Comparison of ENCODE assay signal across 23 mouse cellular contexts in genomic region chr13:36679345-36679744, GRCm38 (mm10). TPM values are rescaled to one million over a fixed set of nuclear protein-coding genes. Genes with fewer than 3 reads are reported as not detected.
DNase-seq lines count a peak whose midpoint lies in the region; ATAC-seq lines count a peak whose summit lies in the region.
"Had no signal": no experiment of that assay in that cellular context is flagged by ENCODE, and none has a peak within 500 bp of the region (broad histone marks: within the 10 kb centered on the region; RNA-seq: fewer than 3 reads in every experiment).

No protein-coding gene starts in this region.

- H3K27ac ChIP-seq in midbrain, embryonic 11.5 days (ENCODE audit: low read depth, low read length), result no peak overlapping the region
- H3K27ac ChIP-seq in midbrain, embryonic 16.5 days (ENCODE audit: low read length), result no peak overlapping the region
- H3K27ac ChIP-seq: embryonic facial prominence, embryonic 10.5 days; embryonic facial prominence, embryonic 12.5 days; forebrain, embryonic 13.5 days; forebrain, embryonic 15.5 days had no signal

- peak; percentile 36 for DNase-seq in adrenal gland, adult 2 months
- DNase-seq in adrenal gland, adult 8-10 months, result no peak
- peak; percentile 15 to 24 for DNase-seq in adrenal gland, postnatal 36 days
- DNase-seq in adrenal gland, postnatal 10 days, result no peak
- DNase-seq in midbrain, embryonic 11.5 days (ENCODE audit: low spot score, missing footprints), result peak; percentile 10
- no peak for DNase-seq in right cerebral cortex, postnatal 14 days
- DNase-seq: B cell, adult 2 months; cerebellum, adult 11-12 months; cerebellum, adult 2 months; cerebellum, adult 9-10 months; cerebellum, postnatal 10 days; cerebellum, postnatal 25 days; forebrain, postnatal 0 days had no signal

- no peak overlapping the region for H3K9ac ChIP-seq in midbrain, embryonic 11.5 days (ENCODE audit: low read length)
- no peak overlapping the region for H3K9ac ChIP-seq in midbrain, embryonic 16.5 days (ENCODE audit: low read depth, low read length)
- H3K9ac ChIP-seq: embryonic facial prominence, embryonic 12.5 days; forebrain, embryonic 13.5 days; forebrain, embryonic 15.5 days; forebrain, postnatal 0 days had no signal

- H3K4me3 ChIP-seq in midbrain, embryonic 11.5 days (ENCODE audit: low read depth, low read length), result no peak overlapping the region
- no peak overlapping the region for H3K4me3 ChIP-seq in midbrain, embryonic 16.5 days (ENCODE audit: low read depth, low read length)
- H3K4me3 ChIP-seq: embryonic facial prominence, embryonic 10.5 days; embryonic facial prominence, embryonic 12.5 days; forebrain, embryonic 13.5 days; forebrain, embryonic 15.5 days had no signal

- 61% methylated on average over 1 of the region's 1 CpGs for WGBS in midbrain, embryonic 11.5 days
- WGBS in midbrain, embryonic 16.5 days, result 69% methylated on average over 1 of the region's 1 CpGs

- H3K27me3 ChIP-seq in midbrain, embryonic 11.5 days (ENCODE audit: control insufficient read depth, insufficient read depth, low read length), result no peaks in the 10 kb centered on the region
- no peaks in the 10 kb centered on the region for H3K27me3 ChIP-seq in midbrain, embryonic 16.5 days (ENCODE audit: control insufficient read depth, insufficient read depth, low read depth, low read length)
- H3K27me3 ChIP-seq: CH12.LX; embryonic facial prominence, embryonic 12.5 days; forebrain, embryonic 13.5 days; forebrain, embryonic 15.5 days had no signal

- no peaks in the 10 kb centered on the region for H3K4me1 ChIP-seq in midbrain, embryonic 11.5 days (ENCODE audit: control insufficient read depth, insufficient read depth, low read length)
- no peaks in the 10 kb centered on the region for H3K4me1 ChIP-seq in midbrain, embryonic 16.5 days (ENCODE audit: control insufficient read depth, insufficient read depth, low read length)
- H3K4me1 ChIP-seq: embryonic facial prominence, embryonic 10.5 days; embryonic facial prominence, embryonic 12.5 days; forebrain, embryonic 13.5 days; forebrain, embryonic 15.5 days had no signal

- no peaks in the 10 kb centered on the region for H3K9me3 ChIP-seq in midbrain, embryonic 11.5 days (ENCODE audit: control insufficient read depth, low read length)
- H3K9me3 ChIP-seq in midbrain, embryonic 16.5 days (replicated peaks; ENCODE audit: control insufficient read depth, low read length, poor library complexity, severe bottlenecking), result no peaks in the 10 kb centered on the region
- H3K9me3 ChIP-seq: embryonic facial prominence, embryonic 10.5 days; embryonic facial prominence, embryonic 12.5 days; forebrain, embryonic 13.5 days; forebrain, embryonic 15.5 days; G1E had no signal

- H3K36me3 ChIP-seq in midbrain, embryonic 11.5 days (ENCODE audit: control insufficient read depth, insufficient read depth, low read length), result no peaks in the 10 kb centered on the region
- H3K36me3 ChIP-seq in midbrain, embryonic 16.5 days (ENCODE audit: control insufficient read depth, insufficient read depth, low read length), result no peaks in the 10 kb centered on the region
- H3K36me3 ChIP-seq: embryonic facial prominence, embryonic 10.5 days; embryonic facial prominence, embryonic 12.5 days; forebrain, embryonic 15.5 days; G1E had no signal

- no peak overlapping the region for H3K4me2 ChIP-seq in midbrain, embryonic 11.5 days
- no peak overlapping the region for H3K4me2 ChIP-seq in midbrain, embryonic 16.5 days (ENCODE audit: low read length)
- H3K4me2 ChIP-seq: embryonic facial prominence, embryonic 12.5 days; forebrain, embryonic 13.5 days; forebrain, embryonic 15.5 days had no signal

- no peak for ATAC-seq in midbrain, embryonic 11.5 days (ENCODE audit: low FRiP score)
- ATAC-seq in midbrain, embryonic 16.5 days, result no peak
- ATAC-seq: activated CD4-positive, CD25-positive, alpha-beta regulatory T cell, adult 4 months; CD4-positive, CD25-positive, alpha-beta regulatory T cell, adult 4 months; forebrain, embryonic 13.5 days; forebrain, embryonic 15.5 days; forebrain, postnatal 0 days; Patski had no signal

RNA-seq across cellular contexts. Expression of gene Nrn1, which starts 55.6 kb away (rescaled TPM):
- 1 to 10 TPM; 4.1 to 4.7 TPM for total RNA-seq in adrenal gland, adult 2 months (2021)
- polyA plus RNA-seq in adrenal gland, adult 2 months (2012; rRNA removed), result 1.7 TPM in 2 replicates
- total RNA-seq in adrenal gland, adult 8-10 months (2022), result 1 to 10 TPM; 2.8 to 6.1 (median 3.7) TPM
- 1 to 10 TPM; 2.7 to 3.7 TPM for total RNA-seq in adrenal gland, postnatal 36 days (2021)
- total RNA-seq in adrenal gland, postnatal 10 days (2021), result 10 to 100 TPM; 21.9 to 41.4 TPM
- polyA plus RNA-seq in midbrain, embryonic 11.5 days (2014; fragmentation: Nextera tagmentation; extraction: Ambion mirVana), result 52.7 and 53.5 TPM in 2 replicates
- polyA plus RNA-seq in midbrain, embryonic 16.5 days (2015; fragmentation: Nextera tagmentation; extraction: Ambion mirVana), result 77.0 and 80.2 TPM in 2 replicates
- total RNA-seq: CH12.LX had no signal
- polyA plus RNA-seq: G1E had no signal

Comparison
In these comparisons a context has a peak if more than half of its experiments do, and no peak if none do; other contexts are left out.
1. DNase-seq: peak in adrenal gland, adult 2 months (single experiment), adrenal gland, postnatal 36 days (2 of 2) and midbrain, embryonic 11.5 days (single experiment); none in adrenal gland, adult 8-10 months (single experiment), adrenal gland, postnatal 10 days (single experiment) and right cerebral cortex, postnatal 14 days (single experiment).